Mouse (Mus musculus): Measurements from ENCODE around the gene Parn. TPM values are rescaled to one million over a fixed set of nuclear protein-coding genes. Genes with fewer than 3 reads are reported as not detected.

Parn gene
- polyA plus RNA-seq, 1 experiment from 2014 or later, result 14.9 TPM

DNA sequence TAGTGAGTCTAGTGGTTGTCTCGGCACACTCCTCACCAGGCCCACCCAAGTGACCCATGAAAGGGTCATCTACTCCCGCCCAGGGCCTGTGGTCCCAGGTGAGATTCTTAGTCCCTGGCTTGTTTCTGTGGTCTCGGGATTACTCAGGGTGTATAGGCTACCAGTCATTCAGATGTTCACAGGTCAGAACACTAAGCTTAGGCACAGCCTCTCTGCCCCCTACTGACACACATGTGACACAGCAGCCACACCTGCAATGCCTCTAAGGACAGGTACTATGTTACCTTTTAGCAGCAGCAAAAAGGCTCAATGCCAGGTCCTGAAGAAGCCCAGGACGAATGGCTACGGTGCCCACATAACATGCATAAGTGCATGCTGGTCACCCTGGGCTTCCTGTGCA is 136.7 kb downstream of the Parn start:
- H3K4me2 ChIP-seq (ENCODE audit: low read depth, low read length), result no peak overlapping the region
- H3K27me3 ChIP-seq (ENCODE audit: control insufficient read depth, insufficient read depth, low read depth, low read length), result no peaks in the 10 kb centered on the region
- H3K9ac ChIP-seq (ENCODE audit: low read depth, low read length), result no peak overlapping the region
- ATAC-seq (ENCODE audit: low read depth), result no peak
- H3K27ac ChIP-seq (ENCODE audit: low read length), result no peak overlapping the region
- no peaks in the 10 kb centered on the region for H3K36me3 ChIP-seq (ENCODE audit: control insufficient read depth, insufficient read depth)
- H3K4me1 ChIP-seq (ENCODE audit: control insufficient read depth, low read depth, low read length), result no peaks in the 10 kb centered on the region
- no peak overlapping the region for H3K4me3 ChIP-seq (ENCODE audit: low read depth, low read length)
- WGBS (ENCODE audit: insufficient replicate concordance), result 68% methylated on average over 5 of the region's 5 CpGs
- H3K9me3 ChIP-seq (replicated peaks; ENCODE audit: control insufficient read depth, low read length), result no peaks in the 10 kb centered on the region

DNA sequence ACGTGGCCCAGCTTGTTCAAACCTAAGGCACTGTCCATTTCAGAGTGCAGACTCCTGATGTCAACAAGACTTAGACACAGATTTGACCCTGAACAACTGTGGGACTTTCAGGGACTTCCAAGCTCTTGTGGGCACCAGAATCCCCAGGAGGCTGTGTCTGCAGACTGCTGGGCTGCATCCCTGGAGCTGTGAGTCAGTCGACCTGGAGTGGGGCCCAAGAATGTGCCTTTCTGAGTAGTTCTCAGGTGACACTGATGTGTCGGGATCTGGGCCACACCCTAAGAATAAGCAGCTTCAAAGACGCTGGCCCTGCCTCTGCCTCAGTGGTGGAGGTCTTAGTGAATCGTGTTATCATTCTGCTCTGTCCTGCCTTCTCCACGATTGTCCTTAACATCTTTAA is 146.6 kb downstream of the Parn start:
- Histone ChIP-seq H3K36me3 (ENCODE audit: control insufficient read depth, insufficient read depth) (no peaks in the 10 kb centered on the region), H3K4me2 (ENCODE audit: low read depth, low read length) (no peak overlapping the region), H3K27ac (ENCODE audit: low read length) (no peak overlapping the region), H3K9me3 (replicated peaks; ENCODE audit: control insufficient read depth, low read length) (no peaks in the 10 kb centered on the region), H3K4me3 (ENCODE audit: low read depth, low read length) (no peak overlapping the region), H3K9ac (ENCODE audit: low read depth, low read length) (no peak overlapping the region), H3K27me3 (ENCODE audit: control insufficient read depth, insufficient read depth, low read depth, low read length) (no peaks in the 10 kb centered on the region), H3K4me1 (ENCODE audit: control insufficient read depth, low read depth, low read length) (no peaks in the 10 kb centered on the region)
- no peak for ATAC-seq (ENCODE audit: low read depth)
- WGBS (ENCODE audit: insufficient replicate concordance), result 51% methylated on average over 6 of the region's 6 CpGs

DNA sequence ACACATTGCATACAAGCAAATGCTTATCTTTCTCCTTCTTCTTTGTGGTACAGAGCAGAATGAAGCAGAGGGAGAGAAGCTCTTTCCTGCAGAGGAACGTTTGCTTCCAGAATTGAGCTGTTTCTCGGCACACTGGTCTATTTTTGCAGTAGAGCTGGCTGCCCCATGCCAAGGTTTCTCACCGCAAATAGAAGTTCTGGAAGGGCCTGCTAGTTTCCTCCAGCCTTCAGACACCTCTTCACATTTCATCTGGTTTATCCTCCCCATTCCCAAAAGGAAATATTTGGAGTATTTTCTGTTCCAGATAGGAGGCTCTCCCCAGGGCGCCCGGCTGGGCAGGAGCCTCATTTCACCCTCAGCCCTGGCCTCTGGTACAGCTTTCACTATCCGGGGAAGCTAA is 147.7 kb downstream of the Parn start:
- H3K36me3 ChIP-seq (ENCODE audit: control insufficient read depth, insufficient read depth), result no peaks in the 10 kb centered on the region
- H3K27ac ChIP-seq (ENCODE audit: low read length), result no peak overlapping the region
- no peaks in the 10 kb centered on the region for H3K4me1 ChIP-seq (ENCODE audit: control insufficient read depth, low read depth, low read length)
- H3K9ac ChIP-seq (ENCODE audit: low read depth, low read length), result no peak overlapping the region
- no peak overlapping the region for H3K4me2 ChIP-seq (ENCODE audit: low read depth, low read length)
- ATAC-seq (ENCODE audit: low read depth), result no peak
- H3K9me3 ChIP-seq (replicated peaks; ENCODE audit: control insufficient read depth, low read length), result no peaks in the 10 kb centered on the region
- no peaks in the 10 kb centered on the region for H3K27me3 ChIP-seq (ENCODE audit: control insufficient read depth, insufficient read depth, low read depth, low read length)
- WGBS (ENCODE audit: insufficient replicate concordance), result 65% methylated on average over 6 of the region's 6 CpGs
- H3K4me3 ChIP-seq (ENCODE audit: low read depth, low read length), result no peak overlapping the region

DNA sequence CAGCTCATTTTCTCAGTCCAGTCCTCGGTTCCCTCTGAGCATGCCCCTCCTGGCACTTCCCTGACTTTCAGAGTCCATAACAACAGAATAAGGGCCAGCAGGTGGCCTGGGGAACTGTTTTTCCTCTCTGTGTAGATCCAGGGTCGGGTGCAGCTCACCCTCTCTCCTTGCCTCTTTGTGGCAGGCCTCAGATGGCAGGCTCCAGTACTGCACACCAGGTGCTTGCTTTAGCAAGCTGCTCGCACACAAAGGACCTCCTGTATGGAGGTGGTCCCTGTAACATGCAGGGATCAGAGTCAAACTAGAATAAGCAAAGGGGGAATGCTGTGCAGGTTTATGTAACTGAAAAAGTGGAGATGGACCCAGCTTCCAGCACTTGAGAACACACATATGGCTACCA is 151.8 kb downstream of the Parn start:
- whole genome bisulfite sequencing (ENCODE audit: insufficient replicate concordance), result 55% methylated on average over 3 of the region's 3 CpGs
- ATAC-seq (ENCODE audit: low read depth), result no peak
- Histone ChIP-seq H3K4me2 (ENCODE audit: low read depth, low read length) (no peak overlapping the region), H3K27me3 (ENCODE audit: control insufficient read depth, insufficient read depth, low read depth, low read length) (no peaks in the 10 kb centered on the region), H3K27ac (ENCODE audit: low read length) (no peak overlapping the region), H3K9ac (ENCODE audit: low read depth, low read length) (no peak overlapping the region), H3K4me3 (ENCODE audit: low read depth, low read length) (no peak overlapping the region), H3K9me3 (replicated peaks; ENCODE audit: control insufficient read depth, low read length) (no peaks in the 10 kb centered on the region), H3K36me3 (ENCODE audit: control insufficient read depth, insufficient read depth) (no peaks in the 10 kb centered on the region), H3K4me1 (ENCODE audit: control insufficient read depth, low read depth, low read length) (no peaks in the 10 kb centered on the region)

DNA sequence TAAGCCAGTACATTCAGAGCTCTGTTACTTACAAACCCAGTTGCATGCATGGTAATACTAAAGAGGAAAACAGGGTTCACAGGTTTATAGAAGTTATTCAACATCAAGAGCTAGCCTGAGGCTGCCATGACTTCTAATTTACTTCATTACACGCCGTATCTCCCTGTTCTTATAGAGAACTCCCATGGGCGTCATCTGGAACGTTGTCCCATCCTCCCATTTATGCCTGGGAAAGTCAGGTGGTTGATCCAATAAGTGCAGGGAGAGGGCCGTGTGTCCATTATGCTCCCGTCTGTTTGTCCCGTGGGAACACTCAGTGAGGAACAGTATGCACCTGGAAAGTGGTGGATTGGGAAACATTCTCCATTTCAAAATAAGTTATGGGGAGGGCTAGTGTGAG is 152.4 kb downstream of the Parn start:
- Histone ChIP-seq H3K27ac (ENCODE audit: low read length) (no peak overlapping the region), H3K4me2 (ENCODE audit: low read depth, low read length) (no peak overlapping the region), H3K36me3 (ENCODE audit: control insufficient read depth, insufficient read depth) (no peaks in the 10 kb centered on the region), H3K27me3 (ENCODE audit: control insufficient read depth, insufficient read depth, low read depth, low read length) (no peaks in the 10 kb centered on the region), H3K4me1 (ENCODE audit: control insufficient read depth, low read depth, low read length) (no peaks in the 10 kb centered on the region), H3K9ac (ENCODE audit: low read depth, low read length) (no peak overlapping the region), H3K9me3 (replicated peaks; ENCODE audit: control insufficient read depth, low read length) (no peaks in the 10 kb centered on the region), H3K4me3 (ENCODE audit: low read depth, low read length) (no peak overlapping the region)
- 64% methylated on average over 7 of the region's 7 CpGs for WGBS (ENCODE audit: insufficient replicate concordance)
- ATAC-seq (ENCODE audit: low read depth), result no peak

DNA sequence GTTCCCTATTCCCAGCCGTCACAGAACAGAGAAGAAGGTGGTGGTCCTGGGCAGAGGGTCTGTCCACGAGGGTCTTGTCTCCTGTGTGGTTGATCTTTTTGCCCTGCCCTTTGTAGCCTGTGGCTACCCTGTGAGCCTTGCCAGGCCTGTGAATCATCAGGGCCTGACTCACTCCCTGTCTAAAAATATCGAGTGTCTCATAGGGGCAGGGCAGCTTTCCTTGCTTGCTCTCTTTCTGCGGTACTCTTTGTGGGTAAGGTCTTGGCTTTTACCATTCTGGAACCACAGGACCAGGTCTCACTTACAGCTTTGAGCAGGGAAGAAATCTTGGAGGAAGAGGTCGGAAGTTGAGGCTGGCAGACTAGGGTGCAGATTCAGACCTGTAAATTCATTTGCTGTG is 162.9 kb downstream of the Parn start:
- no peaks in the 10 kb centered on the region for H3K36me3 ChIP-seq (ENCODE audit: control insufficient read depth, insufficient read depth)
- no peak overlapping the region for H3K4me2 ChIP-seq (ENCODE audit: low read depth, low read length)
- no peak for ATAC-seq (ENCODE audit: low read depth)
- no peaks in the 10 kb centered on the region for H3K4me1 ChIP-seq (ENCODE audit: control insufficient read depth, low read depth, low read length)
- H3K27me3 ChIP-seq (ENCODE audit: control insufficient read depth, insufficient read depth, low read depth, low read length), result no peaks in the 10 kb centered on the region
- H3K4me3 ChIP-seq (ENCODE audit: low read depth, low read length), result no peak overlapping the region
- 50% methylated on average over 5 of the region's 5 CpGs for WGBS (ENCODE audit: insufficient replicate concordance)
- H3K27ac ChIP-seq (ENCODE audit: low read length), result no peak overlapping the region
- H3K9ac ChIP-seq (ENCODE audit: low read depth, low read length), result no peak overlapping the region
- H3K9me3 ChIP-seq (replicated peaks; ENCODE audit: control insufficient read depth, low read length), result no peaks in the 10 kb centered on the region

DNA sequence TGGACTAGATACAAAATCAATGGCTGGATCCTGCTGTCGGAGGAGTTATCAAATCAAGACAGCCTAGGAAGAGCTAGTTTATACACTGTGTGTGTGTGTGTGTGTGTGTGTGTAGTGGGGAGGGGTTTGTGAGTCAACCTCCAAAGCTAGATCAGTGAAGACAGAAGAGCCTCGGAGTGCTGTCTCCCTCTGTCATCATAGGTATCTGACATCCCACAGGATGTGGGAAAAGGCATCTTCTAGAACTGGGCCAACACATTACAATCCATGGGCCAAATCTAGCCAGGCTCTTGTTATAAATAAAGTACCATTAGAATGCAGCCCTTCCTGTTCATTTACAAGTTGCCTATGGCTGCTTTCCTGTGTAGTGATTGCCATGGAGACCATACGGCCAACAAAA is 163.5 kb downstream of the Parn start:
- no peak for ATAC-seq (ENCODE audit: low read depth)
- H3K27me3 ChIP-seq (ENCODE audit: control insufficient read depth, insufficient read depth, low read depth, low read length), result no peaks in the 10 kb centered on the region
- WGBS (ENCODE audit: insufficient replicate concordance), result 64% methylated on average over 3 of the region's 3 CpGs

DNA sequence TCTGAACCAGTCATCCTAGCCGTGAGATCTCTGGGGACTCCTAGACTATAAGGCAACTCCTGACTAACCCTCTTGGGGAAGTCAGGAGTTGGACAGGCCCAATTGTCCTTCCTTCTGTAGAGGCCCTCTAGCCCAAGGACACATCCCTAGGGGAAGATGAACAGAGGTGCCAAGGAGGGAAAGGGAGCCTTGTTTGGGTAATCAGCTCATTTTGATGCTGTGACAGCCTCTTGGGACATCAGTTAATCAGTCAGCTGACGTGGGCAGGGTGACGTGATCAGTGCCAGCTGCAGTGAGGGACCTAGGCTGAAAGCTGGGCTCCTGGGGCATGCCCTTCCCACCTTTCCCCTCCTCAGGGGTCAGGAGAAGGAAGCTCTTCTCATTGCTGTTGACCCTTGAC is 169.0 kb downstream of the Parn start:
- Histone ChIP-seq H3K36me3 (ENCODE audit: control insufficient read depth, insufficient read depth) (no peaks in the 10 kb centered on the region), H3K27me3 (ENCODE audit: control insufficient read depth, insufficient read depth, low read depth, low read length) (no peaks in the 10 kb centered on the region), H3K9me3 (replicated peaks; ENCODE audit: control insufficient read depth, low read length) (no peaks in the 10 kb centered on the region), H3K4me3 (ENCODE audit: low read depth, low read length) (no peak overlapping the region), H3K4me2 (ENCODE audit: low read depth, low read length) (no peak overlapping the region), H3K27ac (ENCODE audit: low read length) (no peak overlapping the region), H3K9ac (ENCODE audit: low read depth, low read length) (no peak overlapping the region), H3K4me1 (ENCODE audit: control insufficient read depth, low read depth, low read length) (no peaks in the 10 kb centered on the region)
- ATAC-seq (ENCODE audit: low read depth), result no peak
- 66% methylated on average over 3 of the region's 3 CpGs for WGBS (ENCODE audit: insufficient replicate concordance)

More for the DNA sequence above, 163.5 kb downstream of the Parn start:
- H3K9me3 ChIP-seq (replicated peaks; ENCODE audit: control insufficient read depth, low read length), result no peaks in the 10 kb centered on the region
- H3K36me3 ChIP-seq (ENCODE audit: control insufficient read depth, insufficient read depth), result no peaks in the 10 kb centered on the region
- no peak overlapping the region for H3K4me3 ChIP-seq (ENCODE audit: low read depth, low read length)
- no peak overlapping the region for H3K4me2 ChIP-seq (ENCODE audit: low read depth, low read length)
- H3K27ac ChIP-seq (ENCODE audit: low read length), result no peak overlapping the region
- H3K9ac ChIP-seq (ENCODE audit: low read depth, low read length), result no peak overlapping the region
- no peaks in the 10 kb centered on the region for H3K4me1 ChIP-seq (ENCODE audit: control insufficient read depth, low read depth, low read length)

DNA sequence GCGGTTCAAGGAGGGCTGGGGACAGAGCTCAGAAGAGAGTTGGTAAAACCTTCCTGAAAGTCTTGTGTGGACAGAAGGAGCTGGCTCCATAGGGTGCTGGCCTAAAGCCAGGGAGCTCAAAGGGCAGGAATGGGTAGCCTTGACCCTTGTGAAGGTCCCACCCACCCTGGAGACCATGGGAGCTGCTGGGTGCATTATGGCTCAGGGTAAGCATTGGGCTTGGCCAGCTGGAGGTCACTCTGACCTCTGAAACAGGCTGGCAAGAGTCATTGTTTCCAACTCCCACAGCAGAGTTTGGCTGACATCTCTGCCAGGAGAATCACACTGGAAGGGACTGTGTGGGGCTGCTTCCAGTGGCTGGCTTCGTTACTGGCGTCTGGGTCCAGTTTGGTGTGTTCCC is 174.0 kb downstream of the Parn start:
- 75% methylated on average over 3 of the region's 3 CpGs for WGBS (ENCODE audit: insufficient replicate concordance)
- Histone ChIP-seq H3K9me3 (replicated peaks; ENCODE audit: control insufficient read depth, low read length) (no peaks in the 10 kb centered on the region), H3K4me3 (ENCODE audit: low read depth, low read length) (no peak overlapping the region), H3K4me2 (ENCODE audit: low read depth, low read length) (no peak overlapping the region), H3K36me3 (ENCODE audit: control insufficient read depth, insufficient read depth) (no peaks in the 10 kb centered on the region), H3K4me1 (ENCODE audit: control insufficient read depth, low read depth, low read length) (no peaks in the 10 kb centered on the region), H3K27ac (ENCODE audit: low read length) (no peak overlapping the region), H3K27me3 (ENCODE audit: control insufficient read depth, insufficient read depth, low read depth, low read length) (no peaks in the 10 kb centered on the region), H3K9ac (ENCODE audit: low read depth, low read length) (no peak overlapping the region)
- ATAC-seq (ENCODE audit: low read depth), result no peak

DNA sequence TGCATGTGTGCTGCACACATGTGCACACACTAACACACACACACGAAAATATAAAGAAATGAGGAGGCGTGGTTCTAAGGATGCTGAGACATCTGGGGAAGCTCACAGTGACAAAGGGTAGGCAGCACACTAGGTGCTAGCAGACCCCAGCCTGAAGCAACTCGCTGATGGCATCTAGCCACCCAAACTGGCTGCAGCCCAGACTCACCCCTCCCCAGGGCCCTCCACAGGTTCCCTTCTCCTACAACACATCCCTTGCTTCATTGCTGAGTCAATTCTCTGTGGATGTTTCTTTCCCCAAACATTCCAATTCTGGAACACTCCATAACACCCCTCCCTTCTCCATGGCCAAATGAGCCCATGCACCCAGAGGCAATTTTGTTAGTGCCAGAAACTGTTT is 175.0 kb downstream of the Parn start:
- H3K9me3 ChIP-seq (replicated peaks; ENCODE audit: control insufficient read depth, low read length), result no peaks in the 10 kb centered on the region
- no peak overlapping the region for H3K27ac ChIP-seq (ENCODE audit: low read length)
- no peak for ATAC-seq (ENCODE audit: low read depth)
- H3K27me3 ChIP-seq (ENCODE audit: control insufficient read depth, insufficient read depth, low read depth, low read length), result no peaks in the 10 kb centered on the region
- WGBS (ENCODE audit: insufficient replicate concordance), result 54% methylated on average over 3 of the region's 3 CpGs
- H3K9ac ChIP-seq (ENCODE audit: low read depth, low read length), result no peak overlapping the region
- H3K36me3 ChIP-seq (ENCODE audit: control insufficient read depth, insufficient read depth), result no peaks in the 10 kb centered on the region
- H3K4me1 ChIP-seq (ENCODE audit: control insufficient read depth, low read depth, low read length), result no peaks in the 10 kb centered on the region
- H3K4me3 ChIP-seq (ENCODE audit: low read depth, low read length), result no peak overlapping the region
- H3K4me2 ChIP-seq (ENCODE audit: low read depth, low read length), result no peak overlapping the region
